Mouse (Mus musculus) intestine, postnatal 0 days (tissue): ENCODE measurements at regions not wholly inside any gene's neighbourhood (a gene's known extent, or its start where the extent isn't known, plus 50 kb on each side); places are given as distances from the start of the nearest gene placed in this dataset.

Experiments used
- ATAC-seq: fragments of 200-750 bp; cut with Nextera tagmentation; 2 replicates; pipeline ENCODE4 v1.8.0; 2017; ENCODE audit warnings: mild to moderate bottlenecking, moderate TSS enrichment, moderate library complexity
- H3K27ac ChIP-seq: fragments of 300-500 bp; sonication (generic); 2 replicates; pipeline ENCODE4 v1.5.1; 2014; ENCODE audit warnings: mild to moderate bottlenecking, low read depth, low read length, moderate library complexity
- H3K27me3 ChIP-seq: fragments of 300-500 bp; sonication (generic); replicated peaks from 2 replicates; pipeline ENCODE4 v1.6.1; 2014; ENCODE audit warnings: low read length, mixed read lengths; ENCODE audit not compliant: control insufficient read depth, insufficient read depth
- H3K36me3 ChIP-seq: fragments of 300-500 bp; sonication (generic); 2 replicates; pipeline ENCODE4 v1.6.1; 2014; ENCODE audit warnings: mild to moderate bottlenecking, moderate library complexity; ENCODE audit not compliant: control insufficient read depth, insufficient read depth
- H3K4me1 ChIP-seq: fragments of 300-500 bp; sonication (generic); replicated peaks from 2 replicates; pipeline ENCODE4 v1.6.1; 2014; ENCODE audit warnings: antibody characterized with exemption, low read length, mixed read lengths; ENCODE audit not compliant: control insufficient read depth, insufficient read depth
- H3K4me2 ChIP-seq: fragments of 300-500 bp; sonication (generic); replicated peaks from 2 replicates; pipeline ENCODE4 v1.6.1; 2014; ENCODE audit warnings: low read depth, mild to moderate bottlenecking, moderate library complexity
- H3K4me3 ChIP-seq: fragments of 300-500 bp; sonication (generic); 2 replicates; pipeline ENCODE4 v1.5.1; 2014; ENCODE audit warnings: low read depth, low read length
- H3K9ac ChIP-seq: fragments of 300-500 bp; sonication (generic); 2 replicates; pipeline ENCODE4 v1.6.1; 2014; ENCODE audit warnings: mild to moderate bottlenecking, low read depth, low read length
- H3K9me3 ChIP-seq: fragments of 300-500 bp; sonication (generic); 2 replicates; pipeline ENCODE4 v1.6.1; 2016; ENCODE audit warnings: mixed run types; ENCODE audit not compliant: control insufficient read depth
- CTCF ChIP-seq: sonication (generic); IDR thresholded peaks from 2 replicates; pipeline ENCODE4 v1.5.1; 2016; ENCODE audit warnings: low read depth, mild to moderate bottlenecking, control low read depth, antibody characterized with exemption, moderate library complexity
- WGBS: fragments of 180-500 bp; shearing (Covaris S2); extraction: QIAGEN DNeasy Blood & Tissue Kit; methylation state at CpG from one replicate; pipeline ENCODE4 v1.1.7; 2014; 5-methylcytosine and 5-hydroxymethylcytosine counted together

DNA sequence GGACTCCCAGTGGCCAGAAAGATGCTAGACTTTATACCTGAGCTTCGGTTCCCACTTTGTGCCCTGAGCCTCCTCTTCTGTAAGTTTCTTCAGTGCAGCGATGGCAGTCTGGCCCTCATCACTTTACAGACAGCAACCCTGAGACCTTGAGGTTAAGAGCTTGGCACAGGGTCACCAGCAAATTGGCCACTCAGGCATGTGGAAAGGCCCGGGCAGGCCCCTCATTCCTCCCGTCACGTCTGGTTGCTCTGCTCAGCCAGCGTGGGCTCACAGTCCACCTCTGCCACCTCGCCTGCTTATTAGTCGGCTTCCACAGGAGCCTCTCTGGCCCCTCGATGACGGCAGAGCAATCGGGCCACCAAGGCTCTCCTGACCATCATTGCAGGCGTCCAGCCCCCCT lies 191.5 kb upstream of the Mvb12b start:
- Histone ChIP-seq H3K4me2 (no peak overlapping the region), H3K36me3 (no peaks in the 10 kb centered on the region), H3K9ac (no peak overlapping the region), H3K27me3 (no peaks in the 10 kb centered on the region), H3K9me3 (no peaks in the 10 kb centered on the region), H3K27ac (no peak overlapping the region), H3K4me3 (no peak overlapping the region), H3K4me1 (no peaks in the 10 kb centered on the region)
- WGBS = 80% methylated on average over 12 of the region's 12 CpGs
- no peak for ATAC-seq
- no peak for TF ChIP-seq CTCF

- WGBS = 84% methylated on average over 4 of the region's 4 CpGs
- Histone ChIP-seq H3K9ac (no peak overlapping the region), H3K4me1 (no peaks in the 10 kb centered on the region), H3K27me3 (no peaks in the 10 kb centered on the region), H3K27ac (no peak overlapping the region), H3K4me3 (no peak overlapping the region), H3K9me3 (no peaks in the 10 kb centered on the region), H3K36me3 (no peaks in the 10 kb centered on the region), H3K4me2 (no peak overlapping the region)
- no peak for TF ChIP-seq CTCF
- ATAC-seq = no peak
Observed at GRCm38 (mm10) chr2:34078875-34079262, 191.1 kb upstream of the Mvb12b start.

DNA sequence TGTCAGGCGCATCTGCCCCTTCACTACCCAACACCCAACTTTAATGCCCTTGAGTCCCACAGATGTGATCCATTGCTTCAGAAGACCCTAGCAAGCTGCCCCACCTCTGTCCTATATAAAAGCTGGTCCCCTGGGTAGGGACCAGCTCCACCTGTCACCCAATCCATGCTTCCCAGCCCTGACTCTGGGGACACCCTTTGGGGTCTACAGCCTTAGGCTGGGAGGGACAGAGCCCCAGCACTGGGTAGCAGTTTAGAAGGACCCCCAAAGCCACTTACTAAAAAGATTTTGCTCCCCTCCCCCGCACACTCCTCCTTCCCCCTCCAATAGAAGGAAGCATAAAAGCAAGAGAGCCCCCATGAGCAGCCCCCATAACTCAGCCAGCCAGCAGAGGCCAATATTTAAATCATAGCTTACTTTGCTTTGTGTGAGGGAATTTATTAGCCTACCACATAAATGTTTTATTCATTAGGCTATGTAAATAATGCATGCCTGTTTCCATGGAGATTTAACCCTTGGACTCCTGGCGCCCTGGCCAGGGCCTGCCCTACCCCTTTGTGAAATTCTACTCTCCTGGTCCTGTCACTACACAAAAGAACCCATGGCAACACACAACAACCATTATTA lies 190.6 kb upstream of the Mvb12b start:
- 74% methylated on average over 3 of the region's 3 CpGs for WGBS
- Histone ChIP-seq H3K4me1 (no peaks in the 10 kb centered on the region), H3K4me3 (no peak overlapping the region)

GRCm38 (mm10) chr2:34076346-34076745 lies 188.6 kb upstream of the Mvb12b start:
- no peak overlapping the region for H3K27ac ChIP-seq
- no peaks in the 10 kb centered on the region for H3K27me3 ChIP-seq
- H3K4me1 ChIP-seq = no peaks in the 10 kb centered on the region
- H3K9ac ChIP-seq = no peak overlapping the region
- TF ChIP-seq CTCF = no peak
- WGBS = 70% methylated on average over 4 of the region's 4 CpGs
- no peak for ATAC-seq
- no peaks in the 10 kb centered on the region for H3K36me3 ChIP-seq
- no peaks in the 10 kb centered on the region for H3K9me3 ChIP-seq
- H3K4me3 ChIP-seq = no peak overlapping the region
- no peak overlapping the region for H3K4me2 ChIP-seq

More for the DNA sequence above, 190.6 kb upstream of the Mvb12b start:
- Histone ChIP-seq H3K4me2 (no peak overlapping the region), H3K27me3 (no peaks in the 10 kb centered on the region), H3K9ac (no peak overlapping the region), H3K27ac (no peak overlapping the region), H3K9me3 (no peaks in the 10 kb centered on the region), H3K36me3 (no peaks in the 10 kb centered on the region)
- ATAC-seq = no peak
- no peak for TF ChIP-seq CTCF

DNA sequence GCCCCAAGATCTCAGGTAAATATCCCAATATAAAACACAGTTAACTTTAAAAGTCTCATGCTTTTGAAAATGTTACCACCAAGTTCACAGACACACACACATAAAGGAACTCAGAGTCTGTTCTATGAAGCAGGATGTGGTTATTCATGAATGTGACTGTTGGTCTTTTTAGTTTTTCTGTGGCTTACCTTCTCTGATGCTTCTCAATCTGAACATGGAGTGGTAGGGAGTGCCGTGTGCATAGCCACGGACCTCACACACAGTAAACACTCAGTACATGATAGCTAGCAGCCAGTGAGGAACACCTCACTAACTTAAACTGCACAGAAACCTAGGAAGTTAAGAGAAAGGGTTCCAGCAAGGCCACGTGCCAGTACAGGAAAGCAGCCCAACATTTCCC lies 186.3 kb upstream of the Mvb12b start:
- Histone ChIP-seq H3K9ac (no peak overlapping the region), H3K27me3 (no peaks in the 10 kb centered on the region), H3K4me2 (no peak overlapping the region), H3K27ac (no peak overlapping the region), H3K4me1 (no peaks in the 10 kb centered on the region), H3K36me3 (no peaks in the 10 kb centered on the region), H3K9me3 (no peaks in the 10 kb centered on the region), H3K4me3 (no peak overlapping the region)
- no peak for ATAC-seq
- WGBS = 61% methylated on average over 3 of the region's 3 CpGs
- TF ChIP-seq CTCF = no peak

DNA sequence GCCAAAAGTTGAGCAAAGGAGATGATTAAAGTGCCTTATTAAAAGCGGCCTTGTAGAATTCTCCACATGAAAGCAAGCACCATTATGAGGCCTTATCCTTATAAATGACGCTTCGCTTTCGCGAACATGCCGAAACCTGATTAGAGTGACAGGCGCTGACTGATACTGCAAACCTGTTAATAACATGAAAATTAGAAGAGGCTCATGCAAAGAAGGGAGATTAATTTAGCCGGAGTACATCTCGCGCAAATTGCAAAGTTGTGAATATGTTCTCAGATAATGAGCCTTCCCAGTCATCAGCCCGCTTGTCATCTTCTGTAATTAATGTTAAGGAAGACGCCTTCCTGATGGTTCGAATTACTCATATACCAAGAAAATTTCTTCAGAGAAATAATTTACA lies 177.8 kb upstream of the Mvb12b start:
- H3K4me2 ChIP-seq = no peak overlapping the region
- no peaks in the 10 kb centered on the region for H3K9me3 ChIP-seq
- no peaks in the 10 kb centered on the region for H3K36me3 ChIP-seq
- no peak for TF ChIP-seq CTCF
- no peak overlapping the region for H3K9ac ChIP-seq
- no peaks in the 10 kb centered on the region for H3K4me1 ChIP-seq
- 94% methylated on average over 13 of the region's 13 CpGs for WGBS
- no peak overlapping the region for H3K27ac ChIP-seq
- no peak overlapping the region for H3K4me3 ChIP-seq
- H3K27me3 ChIP-seq = no peaks in the 10 kb centered on the region
- ATAC-seq = no peak

DNA sequence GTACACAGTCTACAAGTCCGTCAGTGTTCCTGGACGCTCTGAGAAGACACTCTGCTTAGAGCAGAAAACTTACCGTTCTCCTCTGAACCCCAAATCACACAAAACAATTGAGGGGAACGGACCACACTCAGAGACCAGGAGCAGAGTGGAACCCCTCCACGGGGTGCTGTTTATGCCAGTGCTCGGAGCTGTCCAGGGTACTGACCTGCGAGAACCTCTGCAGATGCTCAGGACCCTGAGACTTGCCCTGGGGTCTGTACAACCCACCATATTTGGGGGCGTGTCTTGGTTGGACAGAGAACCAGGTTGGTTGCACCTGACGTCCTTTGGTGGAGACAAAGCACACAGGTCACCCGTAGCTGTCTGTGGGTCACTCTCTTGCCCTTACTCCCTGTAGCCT lies 177.3 kb upstream of the Mvb12b start:
- no peak for ATAC-seq
- no peak for TF ChIP-seq CTCF

More for the DNA sequence above, 177.3 kb upstream of the Mvb12b start:
- H3K27ac ChIP-seq = no peak overlapping the region
- no peak overlapping the region for H3K4me3 ChIP-seq
- WGBS = 39% methylated on average over 10 of the region's 10 CpGs
- H3K27me3 ChIP-seq = no peaks in the 10 kb centered on the region
- H3K4me1 ChIP-seq = no peaks in the 10 kb centered on the region
- H3K9ac ChIP-seq = no peak overlapping the region
- H3K4me2 ChIP-seq = no peak overlapping the region
- H3K36me3 ChIP-seq = no peaks in the 10 kb centered on the region
- H3K9me3 ChIP-seq = no peaks in the 10 kb centered on the region
